Mouse (Mus musculus) embryonic facial prominence, embryonic 14.5 days (tissue): ENCODE measurements around the gene Dgka. TPM values are rescaled to one million over a fixed set of nuclear protein-coding genes. Genes with fewer than 3 reads are reported as not detected.

Source experiments
- polyA plus RNA-seq: library from polyadenylated mRNA; unstranded; fragments of >200 nt; fragmentation: Nextera tagmentation; extraction: Ambion mirVana; gene quantifications from 2 replicates; pipeline ENCODE4 v1.2.1, GENCODE M21; 2014

Dgka gene
- polyA plus RNA-seq, 1 experiment from 2014 or later: 16.7 TPM

Other genes starting within 250 kb of the Dgka start
- gene Myl6b, start 246.2 kb downstream of the Dgka start, polyA plus RNA-seq: 5.6 and 6.8 TPM in 2 replicates
- gene Esyt1, start 219.0 kb downstream of the Dgka start, polyA plus RNA-seq: 44.2 and 46.8 TPM in 2 replicates
- 11.4 and 12.5 TPM in 2 replicates for gene Zc3h10, start 197.1 kb downstream of the Dgka start, polyA plus RNA-seq
- 4,564 and 5,119 TPM in 2 replicates for gene Rpl41, start 195.6 kb downstream of the Dgka start, polyA plus RNA-seq
- 187 and 202 TPM in 2 replicates for gene Pa2g4, start 178.9 kb downstream of the Dgka start, polyA plus RNA-seq
- gene Erbb3, start 155.2 kb downstream of the Dgka start, polyA plus RNA-seq: 22.5 and 22.7 TPM in 2 replicates
- gene Rps26, start 118.1 kb downstream of the Dgka start, polyA plus RNA-seq: 1,114 and 1,162 TPM in 2 replicates
- 2.2 and 4.0 TPM in 2 replicates for gene Ikzf4, start 98.9 kb downstream of the Dgka start, polyA plus RNA-seq
- gene Suox, start 70.8 kb downstream of the Dgka start, polyA plus RNA-seq: 11.1 and 14.4 TPM in 2 replicates
- gene Rab5b, start 48.6 kb downstream of the Dgka start, polyA plus RNA-seq: 74.7 and 75.4 TPM in 2 replicates
- 14.0 and 14.6 TPM in 2 replicates for gene Pmel, start 40.7 kb downstream of the Dgka start, polyA plus RNA-seq
- gene Cdk2, start 39.8 kb downstream of the Dgka start, polyA plus RNA-seq: 99.2 and 105 TPM in 2 replicates
- gene Pym1, start 3.0 kb upstream of the Dgka start, polyA plus RNA-seq: 27.1 and 34.7 TPM in 2 replicates
- gene Mmp19, start 46.1 kb upstream of the Dgka start, polyA plus RNA-seq: 1.4 and 1.8 TPM in 2 replicates
- gene Dnajc14, start 59.2 kb upstream of the Dgka start, polyA plus RNA-seq: 42.7 and 47.9 TPM in 2 replicates
- gene Tmem198b, start 59.5 kb upstream of the Dgka start, polyA plus RNA-seq: 13.7 and 14.9 TPM in 2 replicates
- gene Sarnp, start 72.5 kb upstream of the Dgka start, polyA plus RNA-seq: 185 and 194 TPM in 2 replicates
- 49.0 and 49.5 TPM in 2 replicates for gene Ormdl2, start 76.8 kb upstream of the Dgka start, polyA plus RNA-seq
- gene Gdf11, start 146.9 kb upstream of the Dgka start, polyA plus RNA-seq: 4.7 and 5.0 TPM in 2 replicates
- 916 and 959 TPM in 2 replicates for gene Cd63, start 156.1 kb upstream of the Dgka start, polyA plus RNA-seq
- 15.5 and 16.0 TPM in 2 replicates for gene Rdh5, start 178.0 kb upstream of the Dgka start, polyA plus RNA-seq
- 242 and 248 TPM in 2 replicates for gene Bloc1s1, start 179.2 kb upstream of the Dgka start, polyA plus RNA-seq
- gene Itga7, start 189.0 kb upstream of the Dgka start, polyA plus RNA-seq: 23.5 and 30.2 TPM in 2 replicates
- not detected in 2 replicates for gene Mettl7b, start 216.1 kb upstream of the Dgka start, polyA plus RNA-seq
- gene Olfr9, start 244.6 kb upstream of the Dgka start, polyA plus RNA-seq: not detected in 2 replicates